Mouse (Mus musculus) monocyte, adult 5-6 weeks (primary cell): Measurements from ENCODE around the gene Ms4a7. TPM values are rescaled to one million over a fixed set of nuclear protein-coding genes. Genes with fewer than 3 reads are reported as not detected.
"Not testable (repeated sequence)": the region's sequence is repeated elsewhere in the genome, so short reads cannot be mapped to it uniquely, and the experiment has no call there.

Experiments used
- ATAC-seq: fragments of 153-309, 156-312 bp; replicated peaks from 2 replicates; pipeline ENCODE4 v1.8.0; 2017; ENCODE audit warnings: mild to moderate bottlenecking; ENCODE audit not compliant: low TSS enrichment, insufficient number of reproducible peaks, severe bottlenecking, poor library complexity, low FRiP score
- total RNA-seq: library from RNA; stranded (forward); fragments of 200-1000, 200-491, 200-594 nt; gene quantifications from 3 replicates; pipeline ENCODE4 v1.2.3, GENCODE M21; 2017

Gene Ms4a7
- 2.2 to 2.4 TPM (median 2.4 TPM) in 3 replicates for total RNA-seq

GRCm38 (mm10) chr19:11335932-11336331, at the start of gene Ms4a7:
Gene Ms4a7, minus strand, starts transcription at chr19:11336146.
- peak; percentile 47 for ATAC-seq

GRCm38 (mm10) chr19:11376399-11376798, 40.5 kb upstream of the Ms4a7 start:
- peak; percentile 74 for ATAC-seq

- peak; percentile 62 for ATAC-seq
Observed at GRCm38 (mm10) chr19:11375273-11375672, 39.3 kb upstream of the Ms4a7 start, which contains the start of gene Ms4a4a. Gene Ms4a4a, plus strand, starts transcription at chr19:11375523.

- no peak for ATAC-seq
Observed at GRCm38 (mm10) chr19:11371181-11371580, 35.2 kb upstream of the Ms4a7 start.

GRCm38 (mm10) chr19:11368310-11368709, 32.4 kb upstream of the Ms4a7 start:
- peak; percentile 87 for ATAC-seq

- peak; percentile 86 for ATAC-seq
Observed at GRCm38 (mm10) chr19:11362002-11362401, 26.1 kb upstream of the Ms4a7 start.

GRCm38 (mm10) chr19:11360106-11360505, 24.2 kb upstream of the Ms4a7 start:
- peak; percentile 69 for ATAC-seq

GRCm38 (mm10) chr19:11355730-11356129, 19.8 kb upstream of the Ms4a7 start:
- ATAC-seq, result peak; percentile 50; the same call in 1 of the 2 replicates

- ATAC-seq, result peak; percentile 52; the same call in 1 of the 2 replicates
Observed at GRCm38 (mm10) chr19:11351878-11352277, 15.9 kb upstream of the Ms4a7 start.

GRCm38 (mm10) chr19:11349698-11350481, 13.9 kb upstream of the Ms4a7 start:
- no peak for ATAC-seq

- no peak for ATAC-seq
Observed at GRCm38 (mm10) chr19:11343992-11344391, 8.0 kb upstream of the Ms4a7 start.

- ATAC-seq, result 0 out of 2 replicates have a peak, but pooled peaks have one; percentile 47
Observed at GRCm38 (mm10) chr19:11343147-11343546, 7.2 kb upstream of the Ms4a7 start.

GRCm38 (mm10) chr19:11321123-11321522, 14.8 kb downstream of the Ms4a7 start:
- no peak for ATAC-seq

GRCm38 (mm10) chr19:11316786-11317185, 19.2 kb downstream of the Ms4a7 start:
- no peak for ATAC-seq

GRCm38 (mm10) chr19:11314354-11314753, 21.6 kb downstream of the Ms4a7 start, which contains the start of gene Ms4a14:
Gene Ms4a14, minus strand, starts transcription at chr19:11314454.
- no peak for ATAC-seq

- ATAC-seq, result no peak
Observed at GRCm38 (mm10) chr19:11308888-11309287, 27.1 kb downstream of the Ms4a7 start.

GRCm38 (mm10) chr19:11299529-11299928, 36.4 kb downstream of the Ms4a7 start:
- ATAC-seq, result not testable (repeated sequence)

GRCm38 (mm10) chr19:11298939-11299338, 37.0 kb downstream of the Ms4a7 start:
- no peak for ATAC-seq

GRCm38 (mm10) chr19:11293616-11294015, 42.3 kb downstream of the Ms4a7 start:
- not testable (repeated sequence) for ATAC-seq

- no peak for ATAC-seq
Observed at GRCm38 (mm10) chr19:11292990-11293389, 43.0 kb downstream of the Ms4a7 start.
